Mouse (Mus musculus) lung, postnatal 10 days (tissue): ENCODE results near the gene Tmem131.

Experiments used
- DNase-seq: peaks from one replicate; pipeline ENCODE4 v3.0.0; 2021

Gene Tmem131

GRCm38 (mm10) chr1:36938348-36938747 is 5.1 kb downstream of the Tmem131 start:
- no peak for DNase-seq

- no peak for DNase-seq
Observed at GRCm38 (mm10) chr1:36937648-36938047, 5.8 kb downstream of the Tmem131 start.

GRCm38 (mm10) chr1:36937015-36937414 is 6.5 kb downstream of the Tmem131 start:
- no peak for DNase-seq

GRCm38 (mm10) chr1:36936567-36936966 is 6.9 kb downstream of the Tmem131 start:
- no peak for DNase-seq

- DNase-seq: no peak
Observed at GRCm38 (mm10) chr1:36934778-36935177, 8.7 kb downstream of the Tmem131 start.

- no peak for DNase-seq
Observed at GRCm38 (mm10) chr1:36933965-36934585, 9.4 kb downstream of the Tmem131 start.

GRCm38 (mm10) chr1:36932231-36932630 is 11.2 kb downstream of the Tmem131 start:
- DNase-seq: no peak

- no peak for DNase-seq
Observed at GRCm38 (mm10) chr1:36930911-36931310, 12.6 kb downstream of the Tmem131 start.

- DNase-seq: no peak
Observed at GRCm38 (mm10) chr1:36929996-36930395, 13.5 kb downstream of the Tmem131 start.

GRCm38 (mm10) chr1:36928357-36929330 is 14.8 kb downstream of the Tmem131 start:
- no peak for DNase-seq

GRCm38 (mm10) chr1:36927569-36927968 is 15.9 kb downstream of the Tmem131 start:
- no peak for DNase-seq

- no peak for DNase-seq
Observed at GRCm38 (mm10) chr1:36926738-36927137, 16.7 kb downstream of the Tmem131 start.

GRCm38 (mm10) chr1:36926246-36926645 is 17.2 kb downstream of the Tmem131 start:
- no peak for DNase-seq

- no peak for DNase-seq
Observed at GRCm38 (mm10) chr1:36925781-36926180, 17.7 kb downstream of the Tmem131 start.

GRCm38 (mm10) chr1:36924853-36925252 is 18.6 kb downstream of the Tmem131 start:
- DNase-seq: no peak

- no peak for DNase-seq
Observed at GRCm38 (mm10) chr1:36923911-36924310, 19.6 kb downstream of the Tmem131 start.

GRCm38 (mm10) chr1:36922623-36923421 is 20.6 kb downstream of the Tmem131 start:
- DNase-seq: no peak

- no peak for DNase-seq
Observed at GRCm38 (mm10) chr1:36921614-36922393, 21.7 kb downstream of the Tmem131 start.

- DNase-seq: peak; percentile 29
Observed at GRCm38 (mm10) chr1:36920726-36921125, 22.7 kb downstream of the Tmem131 start.

GRCm38 (mm10) chr1:36920154-36920716 is 23.2 kb downstream of the Tmem131 start:
- peak; percentile 88 for DNase-seq

- DNase-seq: no peak
Observed at GRCm38 (mm10) chr1:36919728-36920127, 23.7 kb downstream of the Tmem131 start.

GRCm38 (mm10) chr1:36917423-36917822 is 26.0 kb downstream of the Tmem131 start:
- DNase-seq: no peak
